Mouse (Mus musculus) forebrain, embryonic 10.5 days (tissue): ENCODE measurements around the gene Clmn. TPM values are rescaled to one million over a fixed set of nuclear protein-coding genes. Genes with fewer than 3 reads are reported as not detected.

Source experiments
- DNase-seq: peaks from one replicate; pipeline ENCODE4 v3.0.0-alpha.2; 2017; ENCODE audit warnings: low spot score; ENCODE audit errors: extremely low spot score
- H3K27ac ChIP-seq: fragments of 300-500 bp; sonication (generic); 2 replicates; pipeline ENCODE4 v1.5.1; 2016; ENCODE audit warnings: mild to moderate bottlenecking
- H3K27me3 ChIP-seq: fragments of 300-500 bp; sonication (generic); 2 replicates; pipeline ENCODE4 v1.6.1; 2016; ENCODE audit warnings: mild to moderate bottlenecking; ENCODE audit not compliant: poor library complexity, severe bottlenecking
- H3K36me3 ChIP-seq: fragments of 300-500 bp; sonication (generic); replicated peaks from 2 replicates; pipeline ENCODE4 v1.6.1; 2016; ENCODE audit warnings: mild to moderate bottlenecking, moderate library complexity
- H3K4me1 ChIP-seq: fragments of 300-500 bp; sonication (generic); 2 replicates; pipeline ENCODE4 v1.6.1; 2016
- H3K4me3 ChIP-seq: fragments of 300-500 bp; sonication (generic); 2 replicates; pipeline ENCODE4 v1.5.1; 2016; ENCODE audit warnings: mild to moderate bottlenecking, moderate library complexity
- H3K9me3 ChIP-seq: fragments of 300-500 bp; sonication (generic); 2 replicates; pipeline ENCODE4 v1.6.1; 2016; ENCODE audit warnings: mild to moderate bottlenecking, moderate library complexity
- WGBS: fragments of 180-500 bp; shearing (Covaris S2); methylation state at CpG from one replicate; pipeline ENCODE4 v1.1.7; 2016; 5-methylcytosine and 5-hydroxymethylcytosine counted together
- polyA plus RNA-seq: library from polyadenylated mRNA; unstranded; fragments of >200 nt; fragmentation: Nextera tagmentation; extraction: Ambion mirVana; gene quantifications from 2 replicates; pipeline ENCODE4 v1.2.1, GENCODE M21; 2016

The Clmn gene
- polyA plus RNA-seq, 1 experiment from 2014 or later = 1.6 TPM

DNA sequence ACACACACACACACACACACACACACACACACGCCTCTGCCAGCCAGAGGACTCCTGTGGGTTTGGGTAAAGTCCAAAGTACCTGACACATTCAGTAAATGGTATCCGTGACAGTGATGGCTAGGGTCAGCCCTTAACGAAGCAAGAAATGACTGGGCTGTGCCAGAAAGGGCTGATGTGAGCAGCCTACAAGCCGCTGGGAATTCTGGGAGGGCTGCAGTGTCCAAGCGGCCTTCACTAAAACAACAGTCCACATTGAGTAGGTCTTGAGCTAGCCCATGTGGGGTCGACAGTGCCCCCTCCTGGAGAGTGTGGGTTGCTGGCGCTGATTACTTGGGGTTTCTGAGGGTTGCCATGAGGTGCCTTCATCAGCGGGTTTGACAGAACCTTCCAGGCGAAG lies 33.8 kb upstream of the Clmn start:
- Histone ChIP-seq H3K27ac (no peak overlapping the region), H3K27me3 (peaks cover 19% of the 10 kb centered on the region), H3K9me3 (no peaks in the 10 kb centered on the region), H3K36me3 (no peaks in the 10 kb centered on the region), H3K4me1 (peaks cover 45% of the 10 kb centered on the region), H3K4me3 (no peak overlapping the region)
- DNase-seq = no peak
- WGBS = 73% methylated on average over 9 of the region's 9 CpGs

GRCm38 (mm10) chr12:104897051-104897618 lies 32.3 kb upstream of the Clmn start:
- H3K36me3 ChIP-seq = no peaks in the 10 kb centered on the region
- H3K27me3 ChIP-seq = peaks cover 11% of the 10 kb centered on the region; the same call in 1 of the 2 replicates
- DNase-seq = peak; percentile 38
- no peaks in the 10 kb centered on the region for H3K9me3 ChIP-seq
- no peak overlapping the region for H3K4me3 ChIP-seq
- 58% methylated on average over 8 of the region's 8 CpGs for WGBS
- H3K27ac ChIP-seq = peak overlapping the region; percentile 79
- peaks cover 44% of the 10 kb centered on the region for H3K4me1 ChIP-seq

- Histone ChIP-seq H3K36me3 (no peaks in the 10 kb centered on the region), H3K9me3 (no peaks in the 10 kb centered on the region), H3K4me1 (peaks cover 41% of the 10 kb centered on the region), H3K27me3 (peaks cover 11% of the 10 kb centered on the region; the same call in 1 of the 2 replicates), H3K4me3 (no peak overlapping the region), H3K27ac (peak overlapping the region; percentile 79)
- DNase-seq = no peak
- 60% methylated on average over 16 of the region's 16 CpGs for WGBS
Observed at GRCm38 (mm10) chr12:104896640-104897039, 31.8 kb upstream of the Clmn start.

- H3K36me3 ChIP-seq = no peaks in the 10 kb centered on the region
- no peak overlapping the region for H3K27ac ChIP-seq
- H3K4me1 ChIP-seq = peaks cover 19% of the 10 kb centered on the region
- H3K9me3 ChIP-seq = no peaks in the 10 kb centered on the region
- DNase-seq = no peak
- H3K27me3 ChIP-seq = no peaks in the 10 kb centered on the region
- WGBS = 95% methylated on average over 3 of the region's 3 CpGs
- H3K4me3 ChIP-seq = no peak overlapping the region
Observed at GRCm38 (mm10) chr12:104892245-104892644, 27.4 kb upstream of the Clmn start.

GRCm38 (mm10) chr12:104890066-104890465 lies 25.2 kb upstream of the Clmn start:
- Histone ChIP-seq H3K4me1 (0 out of 2 replicates have a peak, but pooled peaks cover 6% of the 10 kb centered on the region), H3K9me3 (no peaks in the 10 kb centered on the region), H3K27me3 (no peaks in the 10 kb centered on the region), H3K4me3 (no peak overlapping the region), H3K36me3 (no peaks in the 10 kb centered on the region), H3K27ac (no peak overlapping the region)
- 81% methylated on average over 8 of the region's 8 CpGs for WGBS
- no peak for DNase-seq

GRCm38 (mm10) chr12:104886104-104886503 lies 21.2 kb upstream of the Clmn start:
- H3K27me3 ChIP-seq = no peaks in the 10 kb centered on the region
- H3K4me1 ChIP-seq = 0 out of 2 replicates have a peak, but pooled peaks cover 7% of the 10 kb centered on the region
- 86% methylated on average over 7 of the region's 7 CpGs for WGBS
- H3K4me3 ChIP-seq = no peak overlapping the region
- no peak for DNase-seq
- no peak overlapping the region for H3K27ac ChIP-seq
- no peaks in the 10 kb centered on the region for H3K9me3 ChIP-seq
- no peaks in the 10 kb centered on the region for H3K36me3 ChIP-seq

DNA sequence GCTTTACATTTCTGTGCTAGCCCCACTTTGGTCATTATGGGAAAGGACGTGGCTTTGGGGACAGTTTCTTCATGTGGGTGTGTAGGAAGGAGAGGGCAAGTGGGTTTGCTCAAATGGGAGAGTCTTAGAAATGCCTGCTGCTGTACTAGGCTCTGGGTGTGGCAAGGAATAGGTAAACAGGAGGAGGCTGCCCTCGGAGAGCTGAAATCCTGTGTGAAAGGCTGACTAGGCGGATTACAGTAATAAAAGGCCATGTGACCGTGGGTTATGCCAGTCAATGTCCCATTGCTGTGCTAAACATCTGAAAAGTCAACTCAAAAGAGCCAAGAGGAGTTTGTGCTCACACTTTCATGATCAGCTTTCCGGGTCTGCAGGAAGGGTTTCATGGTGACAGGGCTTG lies 17.7 kb upstream of the Clmn start:
- no peaks in the 10 kb centered on the region for H3K27me3 ChIP-seq
- H3K9me3 ChIP-seq = no peaks in the 10 kb centered on the region
- H3K36me3 ChIP-seq = no peaks in the 10 kb centered on the region
- H3K4me1 ChIP-seq = peaks cover 20% of the 10 kb centered on the region
- 78% methylated on average over 5 of the region's 5 CpGs for WGBS
- 0 out of 2 replicates have a peak overlapping the region, but pooled peaks have one; percentile 5 for H3K27ac ChIP-seq
- no peak overlapping the region for H3K4me3 ChIP-seq
- DNase-seq = no peak

DNA sequence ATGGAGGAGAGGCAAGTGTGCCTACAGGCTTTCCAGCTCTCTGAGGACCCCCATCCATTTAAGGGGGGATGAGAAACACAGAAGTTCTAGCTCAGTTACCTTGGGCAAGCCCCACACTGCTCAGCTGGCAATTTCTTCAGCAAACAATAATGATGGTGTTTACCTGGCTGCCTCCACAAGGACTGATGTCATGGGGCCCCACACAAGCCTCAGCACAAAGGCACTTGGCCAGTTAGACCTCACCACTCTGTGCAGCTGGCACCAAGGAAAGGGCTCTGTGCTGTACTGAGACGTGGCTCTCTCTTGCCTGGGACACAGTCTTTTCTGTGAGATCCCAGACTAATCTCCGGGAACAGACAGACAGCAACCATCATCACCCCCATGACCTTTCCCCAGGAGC lies 17.2 kb upstream of the Clmn start:
- DNase-seq = no peak
- Histone ChIP-seq H3K27me3 (no peaks in the 10 kb centered on the region), H3K9me3 (no peaks in the 10 kb centered on the region), H3K4me1 (peaks cover 20% of the 10 kb centered on the region), H3K27ac (peak overlapping the region; percentile 5; the same call in 1 of the 2 replicates), H3K4me3 (no peak overlapping the region), H3K36me3 (no peaks in the 10 kb centered on the region)
- 66% methylated on average over 2 of the region's 2 CpGs for WGBS

DNA sequence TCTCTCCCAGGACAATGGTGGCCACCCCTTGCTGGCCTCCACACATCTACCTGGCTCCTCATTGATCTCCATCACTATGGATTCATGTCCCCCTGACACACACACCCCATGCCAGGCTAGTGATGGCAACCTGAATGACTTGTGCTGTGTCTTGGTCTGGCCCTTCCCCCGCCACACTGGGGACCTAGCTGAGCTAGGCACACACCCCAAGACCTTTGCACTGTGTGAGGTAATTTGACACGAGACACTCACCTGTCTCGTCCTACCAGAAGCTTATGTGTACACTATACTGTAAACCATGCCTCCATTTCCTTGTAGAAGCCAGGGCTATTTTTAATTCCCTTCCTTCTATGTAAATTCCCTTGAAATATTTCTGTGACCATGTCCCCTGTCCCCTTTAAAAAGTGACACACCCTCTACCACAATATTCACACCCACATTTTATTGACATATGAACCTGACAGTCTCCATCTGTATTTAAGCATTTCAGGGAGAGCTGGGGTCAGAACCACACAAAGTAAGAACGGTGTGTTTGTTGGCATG lies 16.7 kb upstream of the Clmn start:
- Histone ChIP-seq H3K27me3 (no peaks in the 10 kb centered on the region), H3K4me1 (peaks cover 20% of the 10 kb centered on the region), H3K9me3 (no peaks in the 10 kb centered on the region), H3K36me3 (no peaks in the 10 kb centered on the region), H3K27ac (no peak overlapping the region), H3K4me3 (no peak overlapping the region)
- no peak for DNase-seq
- WGBS = 77% methylated on average over 4 of the region's 4 CpGs

- DNase-seq = no peak
- Histone ChIP-seq H3K4me3 (no peak overlapping the region), H3K36me3 (no peaks in the 10 kb centered on the region), H3K27me3 (peaks cover 7% of the 10 kb centered on the region), H3K4me1 (peaks cover 31% of the 10 kb centered on the region), H3K9me3 (no peaks in the 10 kb centered on the region), H3K27ac (peak overlapping the region; percentile 31; the same call in 1 of the 2 replicates)
- WGBS = 89% methylated on average over 12 of the region's 12 CpGs
Observed at GRCm38 (mm10) chr12:104880367-104880766, 15.5 kb upstream of the Clmn start.

GRCm38 (mm10) chr12:104879577-104879989 lies 14.7 kb upstream of the Clmn start:
- peaks cover 36% of the 10 kb centered on the region for H3K4me1 ChIP-seq
- peaks cover 7% of the 10 kb centered on the region for H3K27me3 ChIP-seq
- DNase-seq = no peak
- WGBS = 70% methylated on average over 10 of the region's 10 CpGs
- H3K27ac ChIP-seq = no peak overlapping the region
- H3K9me3 ChIP-seq = no peaks in the 10 kb centered on the region
- no peaks in the 10 kb centered on the region for H3K36me3 ChIP-seq
- H3K4me3 ChIP-seq = no peak overlapping the region

DNA sequence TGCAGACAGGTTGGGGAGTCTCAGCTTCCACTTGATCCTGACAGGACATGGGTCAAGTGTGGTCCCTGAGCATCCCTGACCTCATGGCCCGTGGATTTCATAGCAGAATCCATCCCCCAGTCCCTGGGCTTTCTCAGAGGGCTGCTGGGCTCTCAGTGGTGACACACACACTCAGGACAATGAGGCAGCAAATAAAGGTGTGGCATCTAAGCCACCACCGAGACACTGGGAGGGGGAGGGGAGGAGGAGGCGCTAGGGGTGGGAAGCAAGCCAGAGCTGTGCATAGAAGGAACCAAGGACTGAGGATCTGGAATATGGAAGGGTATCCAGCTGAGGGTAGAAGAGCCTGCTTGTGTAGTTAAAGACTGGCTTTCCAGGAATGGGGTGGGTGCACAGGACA lies 11.2 kb upstream of the Clmn start:
- peaks cover 31% of the 10 kb centered on the region for H3K4me1 ChIP-seq
- H3K4me3 ChIP-seq = no peak overlapping the region
- WGBS = 47% methylated on average over 3 of the region's 3 CpGs
- DNase-seq = no peak
- H3K27me3 ChIP-seq = peaks cover 7% of the 10 kb centered on the region
- H3K9me3 ChIP-seq = no peaks in the 10 kb centered on the region
- no peaks in the 10 kb centered on the region for H3K36me3 ChIP-seq
- H3K27ac ChIP-seq = 0 out of 2 replicates have a peak overlapping the region, but pooled peaks have one; percentile 26

DNA sequence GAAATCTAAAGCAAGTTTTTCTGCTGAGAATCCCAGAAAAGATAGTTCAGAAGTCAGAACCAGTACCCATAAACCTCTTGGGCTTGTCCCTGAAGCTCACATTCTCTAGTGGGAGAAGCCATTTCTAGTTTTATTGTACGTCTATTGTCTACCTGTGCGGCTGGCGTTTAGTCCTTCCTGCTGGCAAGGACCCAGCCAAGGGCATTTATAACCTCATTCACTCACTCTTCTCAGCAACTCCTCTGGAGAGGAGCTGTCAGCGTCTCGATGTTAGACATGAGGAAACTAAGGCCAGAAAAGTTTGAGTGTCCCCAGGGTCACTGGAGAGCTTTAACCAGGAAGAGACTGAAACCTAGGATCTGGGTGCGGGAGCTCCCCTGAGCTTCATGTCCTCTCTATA lies 7.1 kb upstream of the Clmn start:
- Histone ChIP-seq H3K27ac (no peak overlapping the region), H3K9me3 (no peaks in the 10 kb centered on the region)
- WGBS = 92% methylated on average over 6 of the region's 6 CpGs

More for the DNA sequence above, 7.1 kb upstream of the Clmn start:
- H3K4me3 ChIP-seq = no peak overlapping the region
- peaks cover 7% of the 10 kb centered on the region for H3K27me3 ChIP-seq
- H3K36me3 ChIP-seq = no peaks in the 10 kb centered on the region
- H3K4me1 ChIP-seq = peaks cover 15% of the 10 kb centered on the region
- no peak for DNase-seq
